Mouse (Mus musculus) CH12.LX (cell line): ENCODE data around the gene Vcpkmt. TPM values are rescaled to one million over a fixed set of nuclear protein-coding genes. Genes with fewer than 3 reads are reported as not detected.

Experiments
- DNase-seq: peaks from one replicate; pipeline ENCODE4 v3.0.0-alpha.2; 2013; ENCODE audit errors: extremely low read depth
- H3K27ac ChIP-seq: 2 replicates; pipeline ENCODE4 v1.5.1; 2012; ENCODE audit warnings: low read depth, mild to moderate bottlenecking, control low read depth, moderate library complexity; ENCODE audit not compliant: insufficient read depth
- H3K27me3 ChIP-seq: replicated peaks from 2 replicates; pipeline ENCODE3; 2012; ENCODE audit warnings: inconsistent platforms
- H3K36me3 ChIP-seq, 2 experiments: replicated peaks in 1 of 2; 2 replicates each; pipeline versions ENCODE3 to v1.6.1; 2012; ENCODE audit warnings: inconsistent platforms in 1 of 2, low read length in 1 of 2, mild to moderate bottlenecking in 1 of 2, mixed read lengths in 1 of 2, moderate library complexity in 1 of 2; ENCODE audit not compliant: control insufficient read depth in 1 of 2, insufficient read depth in 1 of 2
- H3K4me1 ChIP-seq, 2 experiments: 2 replicates each; pipeline ENCODE4 v1.6.1; 2012; ENCODE audit warnings: inconsistent platforms in 1 of 2, moderate library complexity in 1 of 2; ENCODE audit not compliant: insufficient read depth in 2 of 2, control insufficient read depth in 1 of 2
- H3K4me2 ChIP-seq: 2 replicates; pipeline ENCODE4 v1.6.1; 2012; ENCODE audit warnings: low read depth, mild to moderate bottlenecking, control low read depth; ENCODE audit not compliant: poor library complexity, insufficient read depth, severe bottlenecking
- H3K4me3 ChIP-seq, 3 experiments: fragments of 150-350 bp in 1 of 3; sonication (generic) in 1 of 3; replicated peaks in 1 of 3; 2 replicates each; pipeline versions ENCODE3 to v1.5.1; 2011 to 2012; ENCODE audit warnings: low read depth in 2 of 3, low read length in 2 of 3, mild to moderate bottlenecking in 2 of 3, moderate library complexity in 2 of 3, control low read depth in 1 of 3, improper control_type of control experiment in 1 of 3, inconsistent platforms in 1 of 3, mixed read lengths in 1 of 3; ENCODE audit not compliant: poor library complexity in 1 of 3
- H3K79me2 ChIP-seq: replicated peaks from 2 replicates; pipeline ENCODE4 v1.6.1; 2012; ENCODE audit warnings: mild to moderate bottlenecking, moderate library complexity; ENCODE audit not compliant: control insufficient read depth, poor library complexity, insufficient read depth, severe bottlenecking; ENCODE audit errors: extremely low read depth
- H3K9ac ChIP-seq: 2 replicates; pipeline ENCODE4 v1.6.1; 2012; ENCODE audit warnings: low read depth, mild to moderate bottlenecking, control low read depth, moderate library complexity; ENCODE audit not compliant: insufficient read depth
- H3K9me3 ChIP-seq: replicated peaks from 2 replicates; pipeline ENCODE3; 2012; ENCODE audit warnings: low read length, inconsistent platforms, mixed read lengths
- BHLHE40 ChIP-seq: IDR thresholded peaks from 2 replicates; pipeline ENCODE4 v1.6.1; 2011; ENCODE audit warnings: mild to moderate bottlenecking, low read depth, low read length, improper control_type of control experiment
- CHD1 ChIP-seq: IDR thresholded peaks from 2 replicates; pipeline ENCODE4 v1.6.1; 2012; ENCODE audit warnings: low read depth, low read length, improper control_type of control experiment, inconsistent platforms
- CTCF ChIP-seq, 2 experiments: IDR thresholded peaks in 1 of 2; conservative IDR thresholded peaks in 1 of 2; 2 replicates each; pipeline ENCODE4 v1.5.1; 2011 to 2012; ENCODE audit warnings: low read depth in 2 of 2, low read length in 2 of 2, improper control_type of control experiment in 1 of 2, inconsistent platforms in 1 of 2, mild to moderate bottlenecking in 1 of 2, moderate library complexity in 1 of 2
- E2F4 ChIP-seq: IDR thresholded peaks from 2 replicates; pipeline ENCODE4 v1.6.1; 2011; ENCODE audit warnings: low read depth, low read length, improper control_type of control experiment; ENCODE audit not compliant: insufficient replicate concordance
- ELF1 ChIP-seq: IDR thresholded peaks from 2 replicates; pipeline ENCODE4 v1.6.1; 2014; ENCODE audit warnings: low read depth, mild to moderate bottlenecking, inconsistent platforms, low read length, improper control_type of control experiment
- ETS1 ChIP-seq: conservative IDR thresholded peaks from 2 replicates; pipeline ENCODE4 v1.6.1; 2012; ENCODE audit warnings: low read depth, mild to moderate bottlenecking, inconsistent platforms, low read length, improper control_type of control experiment, moderate library complexity
- GABPA ChIP-seq: IDR thresholded peaks from 2 replicates; pipeline ENCODE4 v1.6.1; 2012; ENCODE audit warnings: low read depth, low read length, improper control_type of control experiment, inconsistent platforms; ENCODE audit not compliant: insufficient replicate concordance
- HCFC1 ChIP-seq: IDR thresholded peaks from 2 replicates; pipeline ENCODE4 v1.6.1; 2012; ENCODE audit warnings: low read depth, mild to moderate bottlenecking, inconsistent platforms, low read length, improper control_type of control experiment
- IRF4 ChIP-seq: IDR thresholded peaks from 2 replicates; pipeline ENCODE4 v1.6.1; 2014; ENCODE audit warnings: low read depth, mild to moderate bottlenecking, inconsistent platforms, low read length, improper control_type of control experiment
- JUN ChIP-seq: IDR thresholded peaks from 2 replicates; pipeline ENCODE4 v1.6.1; 2011; ENCODE audit warnings: low read depth, mild to moderate bottlenecking, low read length, improper control_type of control experiment, moderate library complexity; ENCODE audit not compliant: insufficient read depth
- JUND ChIP-seq: conservative IDR thresholded peaks from 2 replicates; pipeline ENCODE4 v1.6.1; 2011; ENCODE audit warnings: low read depth, low read length, improper control_type of control experiment
- KAT2A ChIP-seq: IDR thresholded peaks from 2 replicates; pipeline ENCODE4 v1.6.1; 2012; ENCODE audit warnings: low read length, improper control_type of control experiment, inconsistent platforms; ENCODE audit not compliant: insufficient replicate concordance
- MEF2A ChIP-seq: IDR thresholded peaks from 2 replicates; pipeline ENCODE4 v1.6.1; 2014; ENCODE audit warnings: low read depth, mild to moderate bottlenecking, inconsistent platforms, low read length, improper control_type of control experiment, borderline replicate concordance
- MYC ChIP-seq: IDR thresholded peaks from 2 replicates; pipeline ENCODE4 v1.6.1; 2011; ENCODE audit warnings: low read depth, mild to moderate bottlenecking, improper control_type of control experiment, low read length
- NRF1 ChIP-seq: IDR thresholded peaks from 2 replicates; pipeline ENCODE4 v1.6.1; 2014; ENCODE audit warnings: low read depth, mild to moderate bottlenecking, inconsistent platforms, low read length, improper control_type of control experiment, moderate library complexity
- PAX5 ChIP-seq: IDR thresholded peaks from 2 replicates; pipeline ENCODE4 v1.6.1; 2012; ENCODE audit warnings: low read length, inconsistent platforms, mixed read lengths
- POLR2A ChIP-seq: IDR thresholded peaks from 2 replicates; pipeline ENCODE4 v1.6.1; 2011; ENCODE audit warnings: low read depth, mild to moderate bottlenecking, improper control_type of control experiment, low read length
- POLR2AphosphoS2 ChIP-seq: IDR thresholded peaks from 2 replicates; pipeline ENCODE4 v1.6.1; 2011; ENCODE audit warnings: low read depth, low read length, improper control_type of control experiment
- RAD21 ChIP-seq: IDR thresholded peaks from 2 replicates; pipeline ENCODE4 v1.6.1; 2011; ENCODE audit warnings: low read depth, mild to moderate bottlenecking, low read length, improper control_type of control experiment, moderate library complexity
- RCOR1 ChIP-seq: conservative IDR thresholded peaks from 2 replicates; pipeline ENCODE4 v1.6.1; 2012; ENCODE audit warnings: low read depth, mild to moderate bottlenecking, inconsistent platforms, low read length, improper control_type of control experiment
- SIN3A ChIP-seq: IDR thresholded peaks from 2 replicates; pipeline ENCODE4 v1.6.1; 2012; ENCODE audit warnings: low read length, improper control_type of control experiment, inconsistent platforms
- TCF12 ChIP-seq: IDR thresholded peaks from 2 replicates; pipeline ENCODE4 v1.6.1; 2014; ENCODE audit warnings: low read depth, mild to moderate bottlenecking, inconsistent platforms, low read length, improper control_type of control experiment
- USF2 ChIP-seq: conservative IDR thresholded peaks from 2 replicates; pipeline ENCODE4 v1.6.1; 2011; ENCODE audit warnings: low read depth, low read length, improper control_type of control experiment
- ZC3H11A ChIP-seq: IDR thresholded peaks from 2 replicates; pipeline ENCODE4 v1.6.1; 2012; ENCODE audit warnings: low read depth, mild to moderate bottlenecking, inconsistent platforms, low read length, improper control_type of control experiment
- ZMIZ1 ChIP-seq: IDR thresholded peaks from 2 replicates; pipeline ENCODE4 v1.6.1; 2012; ENCODE audit warnings: low read depth, mild to moderate bottlenecking, inconsistent platforms, low read length, improper control_type of control experiment
- dilution Hi-C: fragments of 300-500 bp; cut with MboI; formaldehyde crosslinking; loops from 2 replicates; pipeline ENCODE4 v1.14.3; 2020; ENCODE audit warnings: low sequenced_read_pairs; ENCODE audit not compliant: extremely low pct_unique_long_range_greater_than_20kb, extremely low pct_ligation_motif_present
- in situ Hi-C: fragments of 300-500 bp; cut with MboI; formaldehyde crosslinking; loops from 3 replicates; pipeline ENCODE4 v1.14.3; 2019; ENCODE audit warnings: low sequenced_read_pairs, low pct_ligation_motif_present, low pct_unique_long_range_greater_than_20kb, mixed read lengths
- polyA plus RNA-seq: library from polyadenylated mRNA; unstranded; fragments of >175 nt; gene quantifications from 2 replicates; pipeline ENCODE4 v1.2.1, GENCODE M21; 2012; ENCODE audit warnings: low read depth; ENCODE audit not compliant: insufficient read length
- total RNA-seq, 2 experiments: library from RNA; depleted of rRNA; stranded (reverse); fragments of 300-350 nt in 1 of 2; fragments of >200 nt in 1 of 2; gene quantifications; 2 replicates each; pipeline ENCODE4 v1.2.3; 2012 to 2014

Vcpkmt gene
- total and polyA plus RNA-seq, 3 experiments = 14.9 to 38.9 (median 23.5) TPM

DNA sequence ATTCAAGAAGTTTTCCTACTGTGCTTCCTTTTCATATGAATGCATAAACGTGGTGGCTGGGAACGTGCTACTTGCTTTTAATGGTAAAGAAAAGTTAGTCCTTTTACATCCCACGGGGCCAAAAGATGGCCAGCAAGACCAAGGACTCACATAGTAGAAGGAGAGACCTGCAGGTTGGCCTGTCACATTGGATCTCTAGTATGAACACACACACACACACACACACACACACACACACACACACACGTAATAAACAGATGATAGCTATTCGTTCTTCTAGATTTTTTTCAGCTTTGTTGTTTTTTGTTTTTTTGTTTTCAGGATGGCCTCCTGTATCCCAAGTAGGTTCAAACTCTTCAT, 422 bp upstream of the Vcpkmt start:
- Histone ChIP-seq H3K79me2 (peaks cover 21% of the 10 kb centered on the region), H3K4me1 (peaks cover 2 to 28% of the 10 kb centered on the region in 2 experiments; a peak in 2 of 4 replicates), H3K4me2 (peak overlapping the region; percentile 58), H3K36me3 (peaks cover 22 to 42% of the 10 kb centered on the region in 2 experiments), H3K27ac (peak overlapping the region; percentile 9; the same call in 1 of the 2 replicates), H3K27me3 (no peaks in the 10 kb centered on the region), H3K4me3 (peak overlapping the region; percentile 72 to 96 (median 79)), H3K9me3 (peaks cover 2% of the 10 kb centered on the region), H3K9ac (peak overlapping the region; percentile 54)
- TF ChIP-seq SIN3A = no peak
- no peak for TF ChIP-seq ZC3H11A
- no peak for TF ChIP-seq PAX5
- TF ChIP-seq RCOR1 = no peak
- TF ChIP-seq POLR2AphosphoS2 = no peak; the same call in 1 of the 2 replicates
- TF ChIP-seq RAD21 = no peak
- TF ChIP-seq JUN = no peak
- no peak for TF ChIP-seq CTCF (conservative IDR thresholded peaks at IDR 0.05 in 1 of 2, IDR thresholded peaks at IDR 0.05 in 1 of 2; ENCODE audit: low read depth in 2 of 2, low read length in 2 of 2)
- no peak for DNase-seq
- in situ Hi-C loops (loop anchor here (10.0 to 25.0 kb wide), 2 partner anchors 112 to 371 kb away; partner anchors contain the start of gene Gm49384), dilution Hi-C loops (no loop called here)

DNA sequence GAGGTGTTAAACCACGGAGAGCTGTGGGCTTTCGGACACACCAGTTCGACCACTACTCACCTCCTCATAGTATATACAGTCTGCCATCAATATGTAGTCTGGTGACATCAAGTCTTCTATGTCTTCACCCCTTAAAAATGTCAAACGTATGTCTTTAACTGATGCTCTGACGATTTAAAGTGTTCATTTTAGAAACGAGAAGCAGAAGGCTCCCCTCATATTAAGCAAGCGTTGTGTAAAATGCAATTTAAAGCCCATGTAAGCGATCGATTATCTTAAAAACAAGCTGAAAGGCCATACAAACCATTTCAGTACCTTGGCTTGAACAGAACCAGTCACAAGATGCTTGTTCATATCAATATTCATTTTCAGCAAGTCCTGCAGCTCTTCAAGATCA, 614 bp downstream of the Vcpkmt start:
- peak overlapping the region; percentile 72 to 96 (median 79) for H3K4me3 ChIP-seq
- dilution Hi-C loops (no loop called here), in situ Hi-C loops (loop anchor here (10.0 to 25.0 kb wide), 2 partner anchors 113 to 370 kb away; partner anchors contain the start of gene Gm49384)
- H3K9me3 ChIP-seq = peaks cover 4% of the 10 kb centered on the region
- H3K27ac ChIP-seq = peak overlapping the region; percentile 16; the same call in 1 of the 2 replicates
- H3K79me2 ChIP-seq = peaks cover 21% of the 10 kb centered on the region
- peaks cover 29 to 49% of the 10 kb centered on the region in 2 experiments for H3K36me3 ChIP-seq
- peak overlapping the region; percentile 76 for H3K4me2 ChIP-seq
- peak overlapping the region; percentile 71 for H3K9ac ChIP-seq
- no peak for TF ChIP-seq E2F4
- TF ChIP-seq SIN3A = peak; percentile 25; the same call in 1 of the 2 replicates
- no peaks in the 10 kb centered on the region for H3K27me3 ChIP-seq
- peaks cover 2 to 28% of the 10 kb centered on the region in 2 experiments; a peak in 2 of 4 replicates for H3K4me1 ChIP-seq
- DNase-seq = no peak

DNA sequence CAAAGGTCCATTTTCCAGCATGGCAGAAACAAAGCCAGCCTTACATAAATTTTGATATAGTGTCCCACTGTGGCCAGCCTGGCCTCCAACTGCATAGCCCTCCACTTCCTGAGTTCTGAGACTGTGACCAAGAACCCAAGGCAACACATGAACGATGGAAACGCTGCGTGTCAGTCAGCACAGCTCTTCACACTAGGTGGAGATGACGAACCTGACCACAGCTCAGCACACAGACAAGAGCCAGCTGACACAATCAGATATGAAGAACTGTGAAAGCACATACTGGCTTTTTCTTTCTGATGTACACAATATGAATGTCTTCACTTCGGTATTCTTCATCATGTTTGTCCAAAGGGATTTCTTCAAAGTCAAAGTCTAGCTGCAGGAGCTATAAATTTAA, 3.2 kb downstream of the Vcpkmt start:
- Histone ChIP-seq H3K9me3 (peaks cover 4% of the 10 kb centered on the region), H3K4me1 (peaks cover 2 to 28% of the 10 kb centered on the region in 2 experiments; a peak in 2 of 4 replicates), H3K4me2 (no peak overlapping the region), H3K36me3 (peaks cover 34 to 54% of the 10 kb centered on the region in 2 experiments), H3K27me3 (no peaks in the 10 kb centered on the region), H3K4me3 (no peak overlapping the region), H3K79me2 (peaks cover 21% of the 10 kb centered on the region), H3K9ac (no peak overlapping the region), H3K27ac (no peak overlapping the region)
- dilution Hi-C loops (no loop called here), in situ Hi-C loops (loop anchor here (10.0 to 25.0 kb wide), 3 partner anchors 115 to 367 kb away; partner anchors contain the start of genes Gm49384 and Nemf)
- TF ChIP-seq GABPA = no peak
- TF ChIP-seq ZC3H11A = no peak
- no peak for TF ChIP-seq NRF1
- TF ChIP-seq MYC = no peak
- TF ChIP-seq MEF2A = no peak
- TF ChIP-seq TCF12 = no peak
- TF ChIP-seq JUN = no peak
- no peak for TF ChIP-seq RAD21
- no peak for TF ChIP-seq ELF1
- no peak for TF ChIP-seq HCFC1
- no peak for TF ChIP-seq ETS1
- TF ChIP-seq IRF4 = no peak
- TF ChIP-seq ZMIZ1 = no peak
- no peak for TF ChIP-seq KAT2A
- TF ChIP-seq POLR2A = no peak
- no peak for TF ChIP-seq SIN3A
- TF ChIP-seq USF2 = no peak
- TF ChIP-seq JUND = no peak
- no peak for TF ChIP-seq CHD1
- no peak for TF ChIP-seq BHLHE40
- DNase-seq = no peak
